Mouse (Mus musculus): ENCODE measurements around the gene Draxin. TPM values are rescaled to one million over a fixed set of nuclear protein-coding genes. Genes with fewer than 3 reads are reported as not detected.

The Draxin gene
- total RNA-seq (2023): under 1 TPM in 1 of 2 experiments, not detected in 1; 0.18 TPM

DNA sequence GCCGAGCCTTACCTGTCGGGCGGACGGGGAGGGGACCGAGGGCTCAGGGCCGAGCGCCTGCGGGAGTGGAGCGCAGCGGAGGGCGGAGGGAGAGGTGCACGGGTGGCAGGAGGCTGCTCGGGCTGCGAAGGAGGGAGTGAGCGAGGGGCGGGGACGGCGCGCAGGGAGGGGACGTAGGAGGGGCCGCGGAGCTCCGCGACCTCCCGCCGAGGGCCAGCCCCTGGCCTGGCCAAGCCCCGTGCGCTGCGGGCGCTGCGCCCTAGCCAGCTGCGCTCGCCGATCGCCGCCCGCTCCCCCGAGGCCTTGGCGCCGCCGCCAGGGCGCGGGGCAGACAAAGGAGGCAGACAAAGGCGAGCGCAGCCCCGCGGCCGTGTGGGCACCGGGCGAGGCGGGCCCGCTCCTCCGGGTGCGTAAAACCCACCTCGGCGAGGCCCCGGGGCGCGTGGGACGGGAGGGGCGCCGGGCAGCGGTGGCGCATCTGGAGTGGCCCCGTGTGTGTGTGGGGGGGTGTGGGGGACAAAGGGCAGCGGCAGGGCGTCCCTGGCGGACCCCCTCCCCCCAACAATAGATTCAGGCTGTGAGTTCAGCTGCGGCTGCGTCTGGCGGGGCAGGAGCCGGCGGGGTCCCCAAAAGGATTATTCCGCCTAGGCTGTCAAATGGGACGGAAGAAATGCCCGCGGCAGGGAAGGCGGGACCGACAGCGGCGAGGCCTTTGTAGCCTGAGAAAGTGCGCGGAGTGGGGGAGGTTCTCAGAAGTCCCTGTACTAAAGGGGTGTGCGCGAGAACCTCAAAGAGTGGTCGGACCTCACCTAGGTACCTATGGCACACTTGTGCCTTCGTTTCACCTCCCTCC, at the start of gene Draxin:
Draxin (minus strand) TSS at position 138 of the 853 bp plus-strand sequence.

DNA sequence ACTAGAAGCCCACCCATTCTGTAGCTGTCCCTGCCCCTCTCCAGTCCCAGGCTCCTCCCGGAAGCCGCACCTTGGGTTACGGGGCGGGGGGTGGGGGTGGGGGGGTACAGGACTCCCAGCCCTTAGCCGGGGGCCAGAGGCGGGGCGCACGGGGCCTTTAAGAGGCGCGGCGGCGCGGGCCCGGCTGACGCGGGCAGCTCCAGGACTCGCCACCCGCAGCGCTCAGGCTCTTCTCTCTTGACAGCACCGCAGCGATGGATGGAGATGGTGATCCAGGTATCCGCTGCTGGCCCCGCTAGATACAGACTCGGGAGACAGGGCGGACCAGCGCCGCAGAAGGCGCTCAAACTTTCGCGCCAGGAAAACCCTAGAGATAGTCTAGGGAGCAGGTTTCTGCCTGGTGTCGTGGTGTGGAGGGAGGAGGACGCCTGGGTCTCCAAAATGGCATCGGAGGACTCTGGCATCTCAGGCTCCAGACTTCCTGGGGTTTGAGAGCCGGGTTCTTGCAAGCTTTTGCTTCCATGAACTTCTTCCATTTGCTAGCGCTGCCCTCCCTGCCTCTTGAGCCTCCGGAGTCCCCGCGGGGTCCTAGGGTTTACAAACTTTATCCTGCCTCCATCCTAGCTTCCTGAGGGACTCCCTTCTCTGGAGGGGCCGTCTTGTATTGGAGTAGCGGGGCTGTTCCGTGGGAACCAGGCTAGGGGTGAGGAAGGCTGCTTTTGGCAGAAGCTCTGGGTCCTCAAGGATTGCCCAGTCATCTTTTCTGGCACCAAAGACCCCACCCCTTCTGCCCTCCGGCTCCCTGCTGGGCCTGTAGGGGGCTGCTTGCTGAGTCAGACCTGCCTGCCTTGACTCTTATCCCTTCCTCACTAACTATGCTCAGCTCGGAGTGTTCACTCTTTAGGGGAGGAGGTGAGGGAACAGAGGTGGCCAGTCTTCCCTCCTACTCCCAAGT, 30.2 kb upstream of the Draxin start, which contains the start of the genes Fbxo44 and Fbxo2:
Fbxo44 (minus strand) TSS at position 47 of the 955 bp plus-strand sequence.
Fbxo2 (plus strand) TSS at position 186 of the 955 bp plus-strand sequence.

DNA sequence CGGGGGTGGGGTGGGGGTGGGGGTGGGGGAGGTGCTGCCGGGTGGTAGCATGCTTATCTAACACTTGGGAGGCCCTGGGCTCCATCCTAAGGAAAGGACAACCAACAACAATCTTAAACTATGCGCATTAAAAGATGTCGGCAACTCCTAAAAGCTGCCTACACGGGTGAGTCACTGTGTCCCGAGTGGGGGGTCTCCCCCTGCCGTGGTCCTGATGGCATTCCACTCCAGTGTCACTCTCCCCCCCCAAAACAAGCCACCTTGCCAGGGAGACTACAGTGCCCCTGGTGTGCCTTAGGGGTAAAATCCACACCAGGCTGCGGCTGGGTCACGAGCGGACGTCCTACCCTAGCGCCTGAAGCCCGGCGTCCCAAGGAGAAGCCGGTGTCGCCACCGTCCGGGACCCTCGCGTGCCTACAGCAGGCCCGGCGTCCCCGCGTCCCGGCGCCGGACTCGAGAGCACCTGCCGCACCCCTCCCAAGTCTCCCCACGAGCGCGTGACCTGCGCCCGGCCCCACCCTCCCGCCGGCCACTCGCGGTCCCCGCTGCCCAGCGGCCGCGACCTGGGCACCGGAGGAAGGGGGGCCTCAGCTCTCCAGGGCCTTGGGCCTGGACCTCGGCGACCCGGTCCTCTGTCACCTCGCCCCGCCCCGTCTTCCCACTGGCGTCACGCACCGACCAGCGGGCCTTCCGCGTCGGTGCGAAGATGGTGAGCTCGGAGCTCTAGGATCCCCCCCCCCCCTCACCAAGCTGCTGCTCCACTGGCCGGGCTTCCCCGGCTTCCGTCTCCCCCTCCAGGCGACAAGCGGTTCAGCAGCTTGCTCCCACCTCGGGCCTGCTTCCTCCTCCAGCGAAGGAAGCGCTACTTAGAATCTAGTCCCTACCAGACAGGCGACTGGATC, 21.0 kb upstream of the Draxin start, which contains the start of gene Fbxo6:
Fbxo6 (minus strand) TSS at position 874 of the 902 bp plus-strand sequence.

DNA sequence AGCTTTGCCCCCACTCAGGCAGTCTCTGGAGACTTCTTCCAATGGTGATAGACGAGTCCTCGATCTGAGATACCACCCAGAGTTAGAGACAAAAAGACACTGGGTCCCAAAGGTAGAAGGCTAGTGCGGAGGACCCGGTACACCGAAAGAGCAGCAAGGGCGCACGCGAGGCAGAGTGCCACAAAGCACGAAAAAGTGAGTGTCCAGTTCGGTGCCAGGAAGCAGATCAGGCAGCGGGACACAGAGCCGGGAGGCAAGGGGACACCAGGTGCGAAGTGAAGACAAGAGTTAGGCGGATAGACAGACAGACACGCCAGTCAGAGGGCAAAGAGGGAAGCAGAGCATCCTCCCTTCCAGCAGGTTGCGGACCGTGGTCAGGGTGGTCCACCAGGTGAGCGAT, 365 bp downstream of the Draxin start, which contains the start of gene Mad2l2:
Mad2l2 (plus strand) TSS at position 252 of the 400 bp plus-strand sequence.

DNA sequence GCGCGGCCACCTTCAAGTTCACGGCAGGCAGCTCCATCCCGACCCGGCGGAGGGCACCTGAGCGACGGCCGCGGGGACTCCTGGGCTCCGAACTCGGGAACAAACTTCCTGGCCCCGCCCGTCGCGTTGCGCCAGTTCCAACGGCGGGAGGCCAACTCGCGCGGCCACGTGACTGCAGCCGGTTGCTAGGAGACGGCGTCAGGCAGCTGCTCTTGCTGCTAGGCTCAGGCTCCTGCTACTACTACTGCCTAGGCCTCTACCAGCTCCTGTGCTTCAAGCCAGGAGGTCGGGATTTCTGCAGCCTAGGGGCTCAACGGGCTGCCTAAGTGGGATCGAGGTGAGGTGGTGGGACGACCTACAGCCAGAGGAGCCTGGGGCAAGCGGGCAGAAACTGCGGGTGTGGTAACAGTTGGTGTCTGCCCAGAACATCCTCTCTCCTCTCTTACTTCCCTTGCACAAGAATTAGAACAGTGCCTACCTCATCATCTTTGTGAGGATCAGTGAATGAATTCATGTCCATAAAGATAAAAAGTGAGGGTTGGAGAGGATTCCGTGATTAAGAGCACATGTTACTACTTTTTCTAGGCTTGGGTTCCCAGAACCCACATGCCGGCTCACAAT, 42.5 kb downstream of the Draxin start, which contains the start of gene Agtrap:
Agtrap (minus strand) TSS at position 125 of the 621 bp plus-strand sequence.

Other genes with a start within 250 kb of the Draxin start
- gene Mfn2, start 226.0 kb downstream of the Draxin start, total RNA-seq (2023): 10 to 100 TPM; 49.6 to 52.0 TPM
- gene Plod1, start 193.9 kb downstream of the Draxin start, total RNA-seq (2023): 10 to 100 TPM; 17.5 to 18.9 TPM
- gene 2510039O18Rik, start 189.8 kb downstream of the Draxin start, total RNA-seq (2023): 10 to 100 TPM; 56.6 to 59.3 TPM
- not detected for gene Nppb, start 144.9 kb downstream of the Draxin start, total RNA-seq (2023)
- not detected for gene Nppa, start 130.0 kb downstream of the Draxin start, total RNA-seq (2023)
- gene Clcn6, start 91.9 kb downstream of the Draxin start, total RNA-seq (2023): 10 to 100 TPM in 1 of 2 experiments, 1 to 10 TPM in 1; 9.8 to 10.6 TPM
- gene Mthfr, start 91.6 kb downstream of the Draxin start, total RNA-seq (2023): 10 to 100 TPM in 1 of 2 experiments, 1 to 10 TPM in 1; 10.0 to 14.6 TPM
- gene Agtrap, start 42.7 kb downstream of the Draxin start, total RNA-seq (2023): 10 to 100 TPM; 66.1 to 70.7 TPM
- 10 to 100 TPM; 10.3 to 11.0 TPM for gene Mad2l2, start 314 bp downstream of the Draxin start, total RNA-seq (2023)
- gene Fbxo6, start 21.4 kb upstream of the Draxin start, total RNA-seq (2023): 10 to 100 TPM; 13.6 to 18.7 TPM
- under 1 TPM; 0.33 to 0.73 TPM for gene Fbxo44, start 29.8 kb upstream of the Draxin start, total RNA-seq (2023)
- not detected for gene Fbxo2, start 29.9 kb upstream of the Draxin start, total RNA-seq (2023)
- not detected for gene Disp3, start 157.3 kb upstream of the Draxin start, total RNA-seq (2023)